Mouse (Mus musculus): ENCODE results near the gene Pwp2.

DNA sequence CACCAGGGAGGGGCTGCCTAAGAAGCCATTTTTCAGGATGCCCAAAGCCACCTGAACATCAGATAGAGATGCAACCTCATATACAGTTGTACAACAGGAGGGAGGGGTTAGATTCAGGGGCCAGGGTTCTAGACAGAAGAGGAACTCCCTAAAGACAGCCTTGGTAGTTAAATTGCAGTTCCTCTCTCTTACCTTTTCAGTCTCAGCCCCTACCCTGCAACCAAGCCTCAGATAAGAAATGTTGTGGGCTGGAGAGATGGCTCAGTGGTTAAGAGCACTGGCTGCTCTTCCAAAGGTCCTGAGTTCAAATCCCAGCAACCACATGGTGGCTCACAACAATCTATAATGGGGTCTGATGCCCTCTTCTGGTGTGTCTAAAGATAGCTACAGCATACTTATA lies 17.2 kb downstream of the Pwp2 start:
- TF ChIP-seq CTCF (IDR thresholded peaks at IDR 0.05; ENCODE audit: control insufficient read depth, insufficient read depth, insufficient read length) (no peak), USF1 (IDR thresholded peaks at IDR 0.05; ENCODE audit: low read depth) (no peak), MYOD1 (IDR thresholded peaks at IDR 0.05; ENCODE audit: control insufficient read depth, insufficient read length, low read depth) (no peak)
